30 mouse cellular contexts compared by ENCODE assay signal in genomic region chr3:35208526-35208925, GRCm38 (mm10).
DNase-seq lines count a peak whose midpoint lies in the region; ATAC-seq and TF ChIP-seq lines count a peak whose summit lies in the region.
"Had no signal": no experiment of that assay in that cellular context is flagged by ENCODE, and none has a peak within 500 bp of the region (broad histone marks: within the 10 kb centered on the region; RNA-seq: fewer than 3 reads in every experiment).

No protein-coding gene starts in this region.

- H3K36me3 ChIP-seq in forebrain, embryonic 15.5 days = no peaks in the 10 kb centered on the region
- H3K36me3 ChIP-seq in forebrain, embryonic 12.5 days (replicated peaks) = no peaks in the 10 kb centered on the region
- H3K36me3 ChIP-seq in hindbrain, postnatal 0 days (ENCODE audit: insufficient read depth, low read length) = no peaks in the 10 kb centered on the region
- no peaks in the 10 kb centered on the region for H3K36me3 ChIP-seq in hindbrain, embryonic 12.5 days
- no peaks in the 10 kb centered on the region for H3K36me3 ChIP-seq in midbrain, embryonic 11.5 days (ENCODE audit: control insufficient read depth, insufficient read depth, low read length)
- H3K36me3 ChIP-seq in midbrain, embryonic 15.5 days (replicated peaks) = no peaks in the 10 kb centered on the region
- H3K36me3 ChIP-seq: embryonic facial prominence, embryonic 10.5 days; embryonic facial prominence, embryonic 13.5 days; G1E; heart, embryonic 12.5 days; heart, embryonic 15.5 days; hindbrain, embryonic 10.5 days; hindbrain, embryonic 15.5 days had no signal

- 71% methylated on average over 5 of the region's 5 CpGs for WGBS in forebrain, embryonic 15.5 days
- 94% methylated on average over 5 of the region's 5 CpGs for WGBS in forebrain, embryonic 12.5 days
- WGBS in hindbrain, postnatal 0 days = 64% methylated on average over 5 of the region's 5 CpGs
- 93% methylated on average over 5 of the region's 5 CpGs for WGBS in hindbrain, embryonic 12.5 days
- 90% methylated on average over 5 of the region's 5 CpGs for WGBS in midbrain, embryonic 11.5 days
- 92% methylated on average over 5 of the region's 5 CpGs for WGBS in midbrain, embryonic 15.5 days

- H3K9ac ChIP-seq in forebrain, embryonic 15.5 days (replicated peaks) = no peak overlapping the region
- no peak overlapping the region for H3K9ac ChIP-seq in forebrain, embryonic 12.5 days
- H3K9ac ChIP-seq in hindbrain, postnatal 0 days (replicated peaks; ENCODE audit: low read length) = no peak overlapping the region
- H3K9ac ChIP-seq in hindbrain, embryonic 12.5 days = no peak overlapping the region
- H3K9ac ChIP-seq in midbrain, embryonic 11.5 days (ENCODE audit: low read length) = no peak overlapping the region
- H3K9ac ChIP-seq in midbrain, embryonic 15.5 days = no peak overlapping the region
- H3K9ac ChIP-seq: embryonic facial prominence, embryonic 13.5 days; heart, embryonic 12.5 days; heart, embryonic 15.5 days; hindbrain, embryonic 15.5 days had no signal

- no peak for TF ChIP-seq CTCF in hindbrain, postnatal 0 days (IDR thresholded peaks at IDR 0.05; ENCODE audit: low read depth)
- no peak for TF ChIP-seq CTCF in brain, embryonic 14.5 days (IDR thresholded peaks at IDR 0.05; ENCODE audit: borderline replicate concordance, extremely low read depth, insufficient read depth, insufficient read length)

- no peaks in the 10 kb centered on the region for H3K9me3 ChIP-seq in forebrain, embryonic 15.5 days
- no peaks in the 10 kb centered on the region for H3K9me3 ChIP-seq in forebrain, embryonic 12.5 days
- H3K9me3 ChIP-seq in hindbrain, postnatal 0 days (ENCODE audit: low read length) = no peaks in the 10 kb centered on the region
- no peaks in the 10 kb centered on the region for H3K9me3 ChIP-seq in hindbrain, embryonic 12.5 days (replicated peaks)
- H3K9me3 ChIP-seq in midbrain, embryonic 11.5 days (ENCODE audit: control insufficient read depth, low read length) = no peaks in the 10 kb centered on the region
- no peaks in the 10 kb centered on the region for H3K9me3 ChIP-seq in midbrain, embryonic 15.5 days
- H3K9me3 ChIP-seq: embryonic facial prominence, embryonic 10.5 days; embryonic facial prominence, embryonic 13.5 days; heart, embryonic 12.5 days; heart, embryonic 15.5 days; hindbrain, embryonic 10.5 days; hindbrain, embryonic 15.5 days had no signal

- H3K4me3 ChIP-seq in forebrain, embryonic 15.5 days = no peak overlapping the region
- no peak overlapping the region for H3K4me3 ChIP-seq in forebrain, embryonic 12.5 days (replicated peaks)
- H3K4me3 ChIP-seq in hindbrain, postnatal 0 days (ENCODE audit: low read length) = no peak overlapping the region
- H3K4me3 ChIP-seq in hindbrain, embryonic 12.5 days = no peak overlapping the region
- H3K4me3 ChIP-seq in midbrain, embryonic 11.5 days (ENCODE audit: low read depth, low read length) = no peak overlapping the region
- H3K4me3 ChIP-seq in midbrain, embryonic 15.5 days = no peak overlapping the region
- H3K4me3 ChIP-seq: embryonic facial prominence, embryonic 10.5 days; embryonic facial prominence, embryonic 13.5 days; erythroblast, embryonic 14.5 days; heart, embryonic 12.5 days; heart, embryonic 15.5 days; hindbrain, embryonic 10.5 days; hindbrain, embryonic 15.5 days had no signal

- H3K4me2 ChIP-seq in forebrain, embryonic 15.5 days (replicated peaks) = no peak overlapping the region
- H3K4me2 ChIP-seq in forebrain, embryonic 12.5 days = no peak overlapping the region
- H3K4me2 ChIP-seq in hindbrain, postnatal 0 days (ENCODE audit: low read depth, low read length) = no peak overlapping the region
- no peak overlapping the region for H3K4me2 ChIP-seq in hindbrain, embryonic 12.5 days (replicated peaks)
- no peak overlapping the region for H3K4me2 ChIP-seq in midbrain, embryonic 11.5 days
- no peak overlapping the region for H3K4me2 ChIP-seq in midbrain, embryonic 15.5 days
- H3K4me2 ChIP-seq: embryonic facial prominence, embryonic 13.5 days; heart, embryonic 12.5 days; heart, embryonic 15.5 days; hindbrain, embryonic 15.5 days had no signal

- ATAC-seq in forebrain, embryonic 15.5 days (replicated peaks) = peak; percentile 46; the same call in 1 of the 2 replicates
- ATAC-seq in forebrain, embryonic 12.5 days (ENCODE audit: low FRiP score) = no peak
- no peak for ATAC-seq in hindbrain, postnatal 0 days
- ATAC-seq in hindbrain, embryonic 12.5 days (ENCODE audit: low FRiP score) = no peak
- no peak for ATAC-seq in midbrain, embryonic 11.5 days (ENCODE audit: low FRiP score)
- ATAC-seq in midbrain, embryonic 15.5 days (replicated peaks) = no peak
- ATAC-seq: inflammation-experienced regulatory T-cells, adult 6 months; intestine, embryonic 16.5 days; Patski had no signal

- H3K4me1 ChIP-seq in forebrain, embryonic 15.5 days = no peaks in the 10 kb centered on the region
- H3K4me1 ChIP-seq in forebrain, embryonic 12.5 days = no peaks in the 10 kb centered on the region
- H3K4me1 ChIP-seq in hindbrain, postnatal 0 days (ENCODE audit: insufficient read depth, low read length) = no peaks in the 10 kb centered on the region
- H3K4me1 ChIP-seq in hindbrain, embryonic 12.5 days = no peaks in the 10 kb centered on the region
- H3K4me1 ChIP-seq in midbrain, embryonic 11.5 days (ENCODE audit: control insufficient read depth, insufficient read depth, low read length) = no peaks in the 10 kb centered on the region
- no peaks in the 10 kb centered on the region for H3K4me1 ChIP-seq in midbrain, embryonic 15.5 days
- H3K4me1 ChIP-seq: embryonic facial prominence, embryonic 10.5 days; embryonic facial prominence, embryonic 13.5 days; heart, embryonic 12.5 days; heart, embryonic 15.5 days; hindbrain, embryonic 10.5 days; hindbrain, embryonic 15.5 days had no signal

- peak; percentile 5 for DNase-seq in hindbrain, postnatal 0 days (ENCODE audit: low spot score)
- peak; percentile 73 for DNase-seq in midbrain, embryonic 11.5 days (ENCODE audit: low spot score, missing footprints)
- peak; percentile 59 for DNase-seq in brain, embryonic 14.5 days (ENCODE audit: low read depth)
- DNase-seq: adrenal gland, postnatal 10 days; adrenal gland, postnatal 36 days; B cell, adult 2 months; cerebellum, adult 11-12 months; cerebellum, adult 8-10 months; cerebellum, postnatal 36 days; embryo, embryonic 11 days; gastrocnemius, postnatal 25 days; heart, adult 18-20 months; heart, postnatal 10 days; heart, postnatal 36 days had no signal

- no peak overlapping the region for H3K27ac ChIP-seq in forebrain, embryonic 15.5 days (replicated peaks)
- no peak overlapping the region for H3K27ac ChIP-seq in forebrain, embryonic 12.5 days
- H3K27ac ChIP-seq in hindbrain, postnatal 0 days = no peak overlapping the region
- H3K27ac ChIP-seq in hindbrain, embryonic 12.5 days = no peak overlapping the region
- H3K27ac ChIP-seq in midbrain, embryonic 11.5 days (ENCODE audit: low read depth, low read length) = no peak overlapping the region
- H3K27ac ChIP-seq in midbrain, embryonic 15.5 days = no peak overlapping the region
- H3K27ac ChIP-seq: embryonic facial prominence, embryonic 10.5 days; embryonic facial prominence, embryonic 13.5 days; heart, embryonic 15.5 days; hindbrain, embryonic 10.5 days; hindbrain, embryonic 15.5 days had no signal

- no peaks in the 10 kb centered on the region for H3K27me3 ChIP-seq in forebrain, embryonic 15.5 days
- no peaks in the 10 kb centered on the region for H3K27me3 ChIP-seq in forebrain, embryonic 12.5 days
- H3K27me3 ChIP-seq in hindbrain, postnatal 0 days (ENCODE audit: insufficient read depth, low read length) = no peaks in the 10 kb centered on the region
- no peaks in the 10 kb centered on the region for H3K27me3 ChIP-seq in hindbrain, embryonic 12.5 days
- H3K27me3 ChIP-seq in midbrain, embryonic 11.5 days (ENCODE audit: control insufficient read depth, insufficient read depth, low read length) = no peaks in the 10 kb centered on the region
- H3K27me3 ChIP-seq in midbrain, embryonic 15.5 days (replicated peaks) = no peaks in the 10 kb centered on the region
- H3K27me3 ChIP-seq: CH12.LX; embryonic facial prominence, embryonic 13.5 days; heart, embryonic 12.5 days; heart, embryonic 15.5 days; hindbrain, embryonic 15.5 days; Patski had no signal

- no peak for TF ChIP-seq POLR2A in brain, embryonic 14.5 days (IDR thresholded peaks at IDR 0.05; ENCODE audit: borderline replicate concordance, extremely low read depth, insufficient read depth, insufficient read length, poor library complexity, severe bottlenecking)

Comparison
In these comparisons a context has a peak if more than half of its experiments do, and no peak if none do; other contexts are left out.
1. DNase-seq: peak in every context shown above with its lines; median percentile 73 in midbrain, embryonic 11.5 days; 59 in brain, embryonic 14.5 days; 5 in hindbrain, postnatal 0 days.